Mouse (Mus musculus) left cerebral cortex, adult 2 months (tissue): Measurements from ENCODE around the gene Dcun1d4. TPM values are rescaled to one million over a fixed set of nuclear protein-coding genes. Genes with fewer than 3 reads are reported as not detected.

Source experiments
- DNase-seq, 2 experiments: peaks; one replicate each; pipeline ENCODE4 v3.0.0; 2021 to 2022; ENCODE audit warnings: low spot score in 2 of 2, mixed read lengths in 1 of 2; ENCODE audit errors: extremely low spot score in 1 of 2
- H3K27ac ChIP-seq: fragments of 200-600 bp; 2 replicates; pipeline ENCODE4 v1.8.1; 2022
- H3K4me3 ChIP-seq: fragments of 200-600 bp; 2 replicates; pipeline ENCODE4 v1.8.1; 2022
- CTCF ChIP-seq: fragments of 200-600 bp; IDR thresholded peaks from 2 replicates; pipeline ENCODE4 v1.8.1; 2022; ENCODE audit warnings: antibody characterized with exemption, mild to moderate bottlenecking, moderate library complexity
- intact Hi-C: fragments of 180-260 bp; cut with DNase I; formaldehyde crosslinking; loops from one replicate; pipeline ENCODE4 v1.15.1; 2025
- total RNA-seq, 2 experiments: library from RNA; stranded (reverse); gene quantifications; 2 replicates each; pipeline ENCODE4 v1.2.3; 2021

The Dcun1d4 gene
- total RNA-seq, 2 experiments from 2014 or later, result 122 to 125 TPM

DNA sequence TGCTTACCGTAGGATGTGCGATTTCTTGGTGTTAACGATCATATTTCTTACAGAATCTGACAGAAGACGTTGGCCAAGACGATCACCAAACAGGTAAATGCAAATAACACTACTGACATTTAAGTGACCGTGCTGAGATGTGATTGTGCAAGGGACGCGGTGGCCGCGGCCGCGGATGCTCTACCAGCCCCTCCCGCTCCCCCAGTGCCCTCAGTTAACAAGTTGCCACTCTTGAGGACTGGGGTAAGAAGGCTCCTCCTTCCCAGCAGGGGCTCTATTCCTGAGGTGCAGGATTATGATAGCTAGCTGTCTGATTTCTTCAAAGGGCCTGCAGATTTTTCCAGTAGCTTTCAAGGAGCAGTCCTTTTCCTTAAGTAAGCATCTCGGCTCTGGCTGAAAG lies 30.3 kb downstream of the Dcun1d4 start:
- intact Hi-C loops, result no loop called here
- no peak for TF ChIP-seq CTCF
- Histone ChIP-seq H3K27ac (no peak overlapping the region), H3K4me3 (no peak overlapping the region)
- no peak for DNase-seq

DNA sequence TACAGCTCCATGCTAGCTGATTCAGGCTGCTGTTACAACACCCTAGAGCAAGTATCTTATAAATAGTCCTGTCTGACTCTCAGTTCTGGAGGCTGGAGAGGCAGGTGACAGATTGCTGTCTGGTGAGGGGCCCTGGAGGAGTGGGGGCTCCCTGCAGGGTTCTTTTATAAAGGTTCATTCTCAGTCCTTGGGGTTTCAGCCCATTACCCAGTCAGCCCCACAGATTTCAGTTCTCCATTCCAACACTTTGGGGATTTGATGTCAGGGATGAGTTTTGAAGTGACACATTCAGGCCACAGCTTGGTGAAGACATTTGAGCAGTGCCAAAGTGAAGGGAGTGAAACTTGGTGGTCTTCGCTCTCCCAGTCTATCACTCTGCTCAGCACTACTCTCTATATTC lies 31.4 kb downstream of the Dcun1d4 start:
- Histone ChIP-seq H3K4me3 (no peak overlapping the region), H3K27ac (no peak overlapping the region)
- no peak for TF ChIP-seq CTCF
- intact Hi-C loops, result no loop called here
- DNase-seq, result no peak

DNA sequence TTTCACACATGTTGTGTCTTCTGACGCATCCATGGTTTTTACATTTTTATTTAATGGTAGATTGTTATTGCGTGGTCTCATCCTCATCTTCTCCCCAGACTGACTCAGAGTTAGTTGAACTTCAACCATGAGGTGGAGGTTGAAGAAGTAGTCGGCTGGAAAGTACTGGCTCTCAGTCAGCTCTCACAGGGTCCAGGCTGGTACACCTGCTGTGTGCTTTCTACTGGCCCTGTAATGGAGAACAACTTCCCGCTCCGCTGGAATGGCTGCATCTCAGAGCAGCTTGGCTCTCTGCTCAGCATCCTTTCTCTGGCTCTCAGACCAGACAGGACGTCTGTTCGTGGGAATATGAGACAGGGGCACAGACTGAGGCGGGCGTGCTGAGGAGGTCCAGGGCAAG lies 31.9 kb downstream of the Dcun1d4 start:
- intact Hi-C loops, result no loop called here
- no peak overlapping the region for H3K4me3 ChIP-seq
- TF ChIP-seq CTCF, result no peak
- H3K27ac ChIP-seq, result no peak overlapping the region
- no peak for DNase-seq

DNA sequence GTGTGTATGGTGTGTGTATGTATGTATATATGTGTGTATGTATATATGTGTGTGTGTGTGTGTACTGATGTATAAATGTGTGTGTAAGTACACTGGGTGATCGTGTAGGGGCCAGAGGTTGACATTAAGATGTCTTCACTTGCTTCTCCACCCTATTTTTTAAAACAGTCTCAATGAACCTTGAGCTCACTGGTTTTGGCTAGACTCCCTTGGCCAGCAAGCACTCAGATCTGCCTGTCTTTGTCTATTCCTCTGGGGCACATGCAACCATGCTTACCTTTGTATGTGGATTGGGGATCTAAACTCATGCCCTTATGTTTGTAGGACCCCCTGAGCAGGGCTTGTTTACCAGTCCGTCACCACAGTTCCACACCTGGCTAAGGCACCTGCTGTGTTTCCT lies 33.4 kb downstream of the Dcun1d4 start:
- H3K27ac ChIP-seq, result no peak overlapping the region
- no peak for DNase-seq
- no peak overlapping the region for H3K4me3 ChIP-seq
- no peak for TF ChIP-seq CTCF
- intact Hi-C loops, result no loop called here

DNA sequence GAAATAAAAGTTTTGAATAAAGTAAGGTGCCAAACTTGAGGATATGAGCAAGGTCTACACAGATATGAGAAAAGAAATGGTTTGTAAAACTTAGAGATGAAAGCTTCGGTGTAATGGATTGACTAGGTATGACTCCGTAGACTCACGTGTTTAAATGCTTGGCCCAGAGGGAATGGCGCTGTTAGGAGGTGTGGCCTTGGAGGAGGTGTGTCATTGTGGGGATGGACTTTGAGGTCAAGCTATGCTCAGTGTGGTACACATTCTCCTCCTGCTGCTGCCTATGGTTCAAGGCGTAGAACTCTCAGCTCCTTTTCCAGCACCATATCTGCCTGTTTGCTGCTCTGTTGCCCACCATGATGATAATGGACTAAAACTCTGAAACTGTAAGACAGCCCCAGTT lies 36.5 kb downstream of the Dcun1d4 start:
- intact Hi-C loops, result no loop called here
- TF ChIP-seq CTCF, result no peak
- H3K4me3 ChIP-seq, result no peak overlapping the region
- no peak for DNase-seq
- H3K27ac ChIP-seq, result no peak overlapping the region

DNA sequence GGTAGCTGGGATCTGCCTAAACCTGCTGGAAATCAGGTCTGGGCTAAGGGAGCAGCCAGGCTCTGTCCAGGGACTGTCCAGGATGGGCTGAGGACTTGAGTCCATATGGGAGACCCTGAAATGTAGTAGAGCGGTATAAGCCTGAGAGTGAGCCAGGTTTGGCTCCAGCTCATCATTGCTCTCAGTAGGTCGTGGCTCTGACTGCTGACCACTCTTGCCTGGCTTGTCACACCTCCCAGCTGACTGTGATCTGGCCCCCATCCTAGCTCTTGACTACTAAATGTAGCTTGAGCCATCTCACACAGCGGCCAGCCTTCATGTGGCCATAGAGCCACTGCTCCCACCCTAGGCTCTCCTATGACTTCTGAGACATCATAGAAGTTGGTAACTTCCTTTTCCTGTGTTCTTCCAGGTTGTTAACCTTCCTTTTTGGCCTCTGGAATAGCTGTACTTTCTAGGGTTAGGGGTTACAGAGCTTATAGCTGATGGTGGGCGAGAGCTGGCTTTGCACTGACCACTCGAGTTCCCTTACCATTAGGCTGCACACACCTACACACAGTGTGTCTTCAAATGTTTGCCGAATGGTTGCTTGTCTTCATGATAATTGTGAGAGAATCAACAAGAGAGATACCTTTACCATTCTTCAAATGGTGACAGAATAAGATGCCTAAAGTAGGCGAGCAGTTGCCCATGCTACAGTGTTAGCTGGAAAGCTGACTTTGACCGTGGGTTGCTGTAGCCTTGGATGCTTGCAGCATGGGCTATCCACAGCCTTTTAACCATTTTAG lies 37.8 kb downstream of the Dcun1d4 start:
- DNase-seq, result no peak
- H3K27ac ChIP-seq, result no peak overlapping the region
- intact Hi-C loops, result no loop called here
- TF ChIP-seq CTCF, result no peak
- no peak overlapping the region for H3K4me3 ChIP-seq

DNA sequence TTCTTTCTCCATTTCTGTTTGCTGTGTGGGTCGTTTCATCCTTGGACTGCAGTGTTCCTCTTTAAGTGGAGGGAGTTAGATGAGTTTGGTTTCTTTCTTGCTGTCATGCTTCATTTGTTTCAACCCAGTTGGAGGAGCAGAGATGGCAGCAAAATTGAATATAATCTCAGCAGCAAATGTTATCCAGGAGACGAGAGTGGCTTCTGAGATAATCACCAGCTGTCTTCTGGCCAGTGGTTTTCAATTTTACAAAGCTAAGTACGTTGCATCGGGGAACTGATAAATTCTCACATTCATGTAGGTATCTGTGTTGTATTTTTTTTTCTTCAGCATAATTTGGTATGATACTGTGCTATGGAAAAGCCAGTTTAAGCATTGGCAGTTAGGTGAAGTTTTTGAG lies 40.0 kb downstream of the Dcun1d4 start:
- intact Hi-C loops, result no loop called here
- TF ChIP-seq CTCF, result no peak
- Histone ChIP-seq H3K27ac (no peak overlapping the region), H3K4me3 (no peak overlapping the region)
- DNase-seq, result no peak

DNA sequence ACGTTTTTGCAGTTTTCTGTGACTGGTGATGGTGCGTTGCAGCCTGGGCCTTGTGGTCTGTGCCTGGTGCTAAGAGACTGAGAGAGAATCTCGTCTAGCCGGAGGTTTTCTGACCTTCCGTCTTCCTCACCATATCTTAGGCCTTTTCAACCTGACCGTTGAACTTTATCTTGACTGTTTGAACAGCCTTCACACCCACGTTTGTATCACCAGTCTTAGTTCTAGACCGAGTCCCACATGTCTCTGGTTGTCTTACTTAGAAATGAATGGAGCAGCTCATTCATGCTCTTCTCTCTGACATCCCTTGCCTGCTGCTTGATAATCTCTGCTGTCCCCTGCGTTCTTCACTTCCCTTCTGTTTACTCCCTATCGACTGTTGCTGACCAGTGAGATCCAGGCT lies 42.4 kb downstream of the Dcun1d4 start:
- H3K27ac ChIP-seq, result no peak overlapping the region
- DNase-seq, result no peak
- TF ChIP-seq CTCF, result no peak
- H3K4me3 ChIP-seq, result no peak overlapping the region
- intact Hi-C loops, result no loop called here

DNA sequence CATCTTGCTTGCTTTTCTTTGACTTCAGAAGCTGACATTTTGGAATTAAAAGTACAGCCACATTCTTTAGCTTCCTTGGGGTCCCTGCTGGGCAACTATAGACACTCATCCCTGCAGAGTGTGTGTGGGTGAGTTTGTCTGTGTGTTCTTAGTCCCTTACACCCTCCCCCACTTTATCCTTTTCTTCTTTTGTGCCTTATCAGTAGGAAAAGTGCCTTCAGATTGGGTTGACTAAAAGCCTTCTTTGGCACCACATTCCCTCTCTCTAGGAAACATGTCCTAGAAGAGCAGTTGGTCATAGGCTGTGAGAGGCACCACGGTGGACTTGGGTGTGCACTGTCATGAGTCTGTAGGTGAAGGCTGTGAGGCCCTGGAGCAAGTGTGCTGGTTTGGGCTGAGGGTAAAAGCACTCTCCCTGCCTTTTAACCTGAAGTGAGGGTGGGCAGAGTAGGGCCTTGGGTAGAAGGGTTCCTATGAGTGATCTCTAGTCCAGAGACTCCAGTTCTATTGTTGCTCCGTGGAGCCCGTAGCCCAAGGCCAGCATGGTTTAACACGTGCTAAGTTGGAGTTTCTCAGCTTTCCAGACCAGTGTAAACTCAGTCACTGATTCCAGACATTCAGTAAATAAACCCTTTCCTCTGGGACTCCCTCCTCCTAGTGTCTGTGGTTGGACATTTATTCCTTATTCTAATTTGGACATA lies 43.6 kb downstream of the Dcun1d4 start:
- H3K4me3 ChIP-seq, result no peak overlapping the region
- intact Hi-C loops, result no loop called here
- no peak overlapping the region for H3K27ac ChIP-seq
- no peak for DNase-seq
- TF ChIP-seq CTCF, result no peak

DNA sequence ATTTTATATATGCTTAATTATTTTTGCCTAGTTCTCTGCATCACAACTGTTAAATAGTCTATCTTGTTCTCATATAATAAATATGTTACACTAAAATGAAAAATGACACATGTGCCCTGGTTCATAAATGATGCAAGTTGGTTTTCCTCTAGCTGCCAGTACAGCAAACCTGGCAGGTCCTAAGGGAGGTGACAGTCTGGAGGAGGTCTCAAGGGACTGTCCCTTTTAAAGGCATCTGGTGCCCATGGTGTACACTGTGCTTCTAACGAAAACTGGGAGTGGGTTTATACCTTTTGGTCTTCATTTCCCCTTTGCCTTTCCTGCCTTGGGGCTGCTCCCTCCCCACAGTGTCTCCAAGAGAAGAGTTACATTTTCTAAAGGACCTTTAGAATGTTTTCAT lies 51.4 kb downstream of the Dcun1d4 start:
- H3K27ac ChIP-seq, result peak overlapping the region; percentile 34; the same call in 1 of the 2 replicates
- TF ChIP-seq CTCF, result no peak
- intact Hi-C loops, result no loop called here

DNA sequence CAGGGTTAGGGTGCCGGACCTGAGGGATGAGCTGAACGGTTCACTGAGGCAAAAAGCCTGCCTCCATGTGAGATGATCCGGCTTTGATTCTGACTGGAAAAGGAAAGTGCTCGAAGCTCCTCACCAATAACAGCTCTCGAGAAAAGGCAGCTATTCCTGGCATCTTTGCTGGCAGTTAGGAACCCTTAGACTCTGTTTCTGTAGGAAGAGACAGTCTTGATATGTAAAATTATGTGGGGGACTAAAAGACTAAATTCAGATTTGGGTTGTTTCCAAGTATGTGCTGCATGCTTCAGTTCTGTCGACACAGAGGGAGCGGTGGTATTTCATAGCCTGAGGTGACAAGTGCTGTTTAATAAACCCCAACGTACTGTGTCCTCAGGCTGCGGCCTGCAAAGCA lies 52.1 kb downstream of the Dcun1d4 start:
- DNase-seq, result no peak
- no peak for TF ChIP-seq CTCF
- intact Hi-C loops, result no loop called here
- H3K4me3 ChIP-seq, result no peak overlapping the region
- 0 out of 2 replicates have a peak overlapping the region, but pooled peaks have one; percentile 13 for H3K27ac ChIP-seq

More for the DNA sequence above, 51.4 kb downstream of the Dcun1d4 start:
- no peak for DNase-seq
- no peak overlapping the region for H3K4me3 ChIP-seq

DNA sequence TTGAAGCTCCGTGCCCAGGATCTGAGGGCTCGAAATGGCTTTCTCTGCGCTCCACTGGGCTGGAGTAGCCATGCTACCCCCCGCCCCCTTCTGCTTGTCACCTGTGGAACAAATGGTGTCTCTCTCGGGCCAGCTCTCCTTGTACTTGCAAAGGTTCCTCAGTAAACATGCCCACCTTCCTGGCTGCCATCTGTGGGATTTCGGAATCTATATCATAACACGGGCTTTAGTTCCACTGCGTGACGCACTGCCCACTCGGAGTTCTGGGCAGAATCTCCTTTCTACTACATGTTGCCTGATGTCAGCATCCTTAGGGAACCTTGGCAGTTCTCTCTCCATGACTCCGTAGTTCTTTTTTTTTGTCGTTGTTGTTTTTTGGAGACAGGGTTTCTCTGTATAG lies 56.9 kb downstream of the Dcun1d4 start:
- Histone ChIP-seq H3K27ac (no peak overlapping the region), H3K4me3 (no peak overlapping the region)
- intact Hi-C loops, result loop anchor here (2.0 kb wide), 1 partner anchor 107 kb away; no protein-coding TSS in a partner anchor
- TF ChIP-seq CTCF, result no peak
- DNase-seq, result no peak
